Mouse (Mus musculus): ENCODE measurements around the gene Coa5.
A peak's percentile ranks its signal among the peaks of the same experiment; 100 is the strongest.

Coa5 gene

DNA sequence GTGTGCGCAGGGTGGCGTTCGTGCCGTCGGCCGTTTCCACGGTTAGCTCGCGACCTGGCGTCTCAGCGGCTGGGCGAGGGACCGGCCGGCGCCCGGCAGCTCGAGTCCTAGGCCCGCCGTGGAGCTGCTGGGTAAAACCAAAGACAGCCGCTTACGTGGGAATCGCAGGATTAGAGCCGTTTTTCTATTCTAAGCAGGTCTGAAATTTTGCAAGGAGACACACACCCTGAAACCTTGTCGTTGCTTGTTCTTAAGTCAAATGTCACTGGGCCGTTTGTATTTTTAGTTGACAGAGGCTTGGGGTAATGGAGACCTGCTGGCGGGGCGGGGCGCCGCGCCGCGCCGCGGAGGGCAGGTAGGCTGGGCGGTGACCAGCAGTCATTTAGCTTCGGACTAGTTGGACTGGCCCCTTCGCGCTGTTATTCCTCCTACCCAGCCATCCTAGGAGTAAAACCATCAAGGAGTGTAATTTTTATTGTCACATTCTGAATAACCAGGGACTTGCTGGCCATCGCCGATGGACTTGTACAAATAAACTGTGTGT, 466 bp upstream of the Coa5 start:
- DNase-seq, result peak; percentile 18 to 60

- DNase-seq, result no peak
Observed at GRCm38 (mm10) chr1:37428911-37429310, 992 bp downstream of the Coa5 start.

DNA sequence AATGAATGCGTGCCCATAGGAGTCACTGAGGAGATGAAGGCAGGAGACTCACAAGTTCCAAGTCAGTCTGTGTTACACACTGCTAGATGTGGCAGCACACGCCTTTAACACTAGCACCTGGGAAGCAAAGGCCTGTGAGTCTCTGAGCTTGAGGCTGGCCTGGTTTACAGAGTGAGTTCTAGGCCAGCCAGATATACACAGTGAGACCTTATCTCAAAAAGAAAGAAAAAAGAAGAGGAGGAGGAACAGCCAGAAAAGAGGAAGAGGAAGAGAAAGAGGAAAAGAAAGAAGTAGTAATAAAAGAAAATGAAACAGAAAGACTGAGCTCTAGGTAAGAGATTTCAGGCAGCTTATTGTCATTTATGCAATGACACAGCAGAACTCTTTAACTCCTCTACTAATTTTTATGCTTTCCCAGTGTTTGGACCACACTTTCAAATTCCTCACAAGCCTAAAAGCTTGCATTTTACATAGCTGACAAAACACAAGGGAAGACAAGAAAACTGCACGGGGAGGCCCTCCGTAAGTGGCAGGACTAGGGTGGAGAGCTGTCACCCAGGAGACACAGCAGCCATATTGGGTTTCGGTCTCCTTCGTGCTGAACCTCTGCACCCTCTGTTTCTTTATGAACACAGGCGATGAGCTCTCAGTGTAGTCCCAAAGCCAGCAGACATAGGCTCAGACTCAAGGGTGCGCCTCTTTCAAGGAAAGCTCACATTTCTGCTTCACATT, 2.6 kb downstream of the Coa5 start:
- DNase-seq, result no peak

DNA sequence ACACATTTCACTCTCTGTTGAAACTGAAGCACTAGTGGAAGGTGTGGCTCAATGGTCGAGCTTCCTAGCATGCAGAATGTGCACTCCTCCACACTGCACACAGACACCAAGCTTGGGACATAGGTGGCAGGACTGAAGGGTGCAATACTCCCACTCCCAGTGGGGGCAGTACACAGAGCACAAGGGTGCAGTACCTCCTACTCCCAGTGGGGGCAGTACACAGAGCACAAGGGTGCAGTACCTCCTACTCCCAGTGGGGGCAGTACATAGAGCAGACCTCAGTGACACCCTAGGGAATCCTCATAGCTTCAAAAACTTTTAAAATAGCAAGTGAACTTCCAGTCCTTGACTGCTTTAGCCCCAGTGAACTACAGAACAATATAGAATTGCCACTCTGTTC, 10.5 kb downstream of the Coa5 start:
- peak in 1 of 2 experiments; percentile 60 for DNase-seq

- no peak for DNase-seq
Observed at GRCm38 (mm10) chr1:37415394-37415793, 14.5 kb downstream of the Coa5 start.

DNA sequence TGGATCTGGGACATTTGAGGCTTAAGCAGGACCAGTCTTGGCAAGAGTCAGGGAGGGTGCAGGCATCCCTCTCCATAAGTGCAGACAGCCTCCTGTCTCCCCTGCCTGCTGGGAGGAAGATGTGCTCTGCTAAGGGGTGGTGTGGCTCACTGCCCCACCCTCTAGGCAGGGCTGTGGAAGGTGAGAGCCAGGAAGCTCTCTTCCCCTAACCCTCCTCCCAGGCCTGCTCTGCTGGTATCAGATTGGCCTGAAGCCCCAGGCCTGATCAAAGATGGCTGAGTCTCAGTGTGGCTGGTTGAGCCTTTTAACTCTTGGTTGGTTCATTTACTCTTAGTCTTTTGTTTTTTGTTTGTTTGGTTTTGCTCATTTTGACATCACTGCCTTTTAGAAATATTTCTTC, 20.3 kb downstream of the Coa5 start:
- no peak for DNase-seq

DNA sequence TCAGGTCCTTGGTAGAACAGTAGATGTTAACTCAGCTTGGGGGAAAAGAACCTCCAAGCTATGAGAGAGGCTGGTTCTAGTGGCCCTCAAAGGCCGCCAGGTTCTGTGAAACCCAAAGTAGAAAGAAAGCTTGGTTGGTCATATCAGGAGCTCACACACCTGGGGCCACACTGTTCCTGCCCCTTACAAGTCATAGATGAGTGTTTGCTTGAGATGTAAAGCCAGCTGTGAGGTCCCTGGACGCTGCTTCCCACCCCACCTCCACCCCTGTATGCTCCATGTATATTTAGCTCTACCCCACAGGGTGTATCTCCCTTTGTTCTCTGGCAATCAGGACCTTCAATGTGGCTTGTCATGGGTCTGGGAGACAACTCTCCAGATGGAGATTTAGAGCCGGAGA, 21.2 kb downstream of the Coa5 start:
- DNase-seq, result no peak

DNA sequence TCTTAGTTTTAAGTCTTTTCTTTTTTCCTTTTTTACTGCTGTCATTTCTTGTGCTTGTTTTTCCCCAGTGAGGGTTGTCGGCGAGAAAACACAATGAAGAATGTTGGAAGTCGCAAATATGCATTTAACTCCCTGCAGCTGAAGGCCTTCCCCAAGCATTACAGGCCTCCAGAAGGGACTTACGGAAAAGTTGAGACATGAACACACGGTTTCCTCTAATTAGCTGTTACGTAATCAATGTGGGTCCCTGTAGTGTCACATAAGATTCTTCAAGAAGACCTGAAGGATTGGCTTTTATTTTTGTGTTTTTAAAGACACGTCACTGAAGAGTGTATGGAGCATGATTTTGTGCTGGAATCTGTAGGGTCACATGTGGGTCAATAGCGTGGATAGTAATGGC, 21.8 kb downstream of the Coa5 start:
- no peak for DNase-seq

DNA sequence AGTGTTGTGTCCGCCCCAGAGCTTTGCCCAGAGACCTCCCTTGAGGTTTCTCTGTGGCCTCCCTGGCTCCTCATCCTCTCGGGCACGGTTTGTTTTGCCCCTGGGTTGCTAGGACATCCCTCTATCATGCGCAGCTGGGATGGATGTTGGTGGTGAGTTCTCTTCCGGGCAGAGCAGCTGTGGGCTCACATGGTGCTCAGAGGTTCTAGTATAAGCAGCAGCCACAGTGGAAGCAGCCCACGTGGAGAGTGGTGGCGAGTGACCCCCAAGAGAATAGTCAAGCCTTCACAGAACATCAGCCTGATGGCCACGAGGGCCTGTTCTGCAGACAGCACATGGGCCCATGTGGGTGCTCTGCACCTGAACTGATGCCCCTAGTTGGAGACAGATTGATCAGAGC, 22.7 kb downstream of the Coa5 start:
- no peak for DNase-seq

DNA sequence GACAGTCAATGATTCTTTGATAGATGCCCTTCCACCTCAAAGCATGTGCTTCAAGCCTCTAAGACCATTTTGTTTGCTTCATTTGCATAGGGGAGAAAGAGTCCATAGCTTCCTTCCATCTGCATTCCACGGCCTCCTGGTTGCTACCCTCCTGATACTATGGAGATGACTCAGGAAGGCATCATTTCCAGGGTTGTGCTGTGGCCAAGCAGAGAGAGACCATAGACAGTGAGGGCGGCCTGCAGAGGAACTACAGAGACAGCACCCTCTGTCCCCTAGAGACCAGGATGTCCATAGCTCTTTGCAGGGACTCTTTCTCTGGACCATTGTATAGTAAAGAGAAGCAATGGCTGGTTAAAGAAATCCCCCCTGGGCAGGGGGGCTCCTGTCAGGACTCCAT, 24.8 kb downstream of the Coa5 start:
- no peak for DNase-seq

- DNase-seq, result peak; percentile 43 to 81
Observed at GRCm38 (mm10) chr1:37401687-37402086, 28.2 kb downstream of the Coa5 start.

- no peak for DNase-seq
Observed at GRCm38 (mm10) chr1:37399734-37400133, 30.2 kb downstream of the Coa5 start.

DNA sequence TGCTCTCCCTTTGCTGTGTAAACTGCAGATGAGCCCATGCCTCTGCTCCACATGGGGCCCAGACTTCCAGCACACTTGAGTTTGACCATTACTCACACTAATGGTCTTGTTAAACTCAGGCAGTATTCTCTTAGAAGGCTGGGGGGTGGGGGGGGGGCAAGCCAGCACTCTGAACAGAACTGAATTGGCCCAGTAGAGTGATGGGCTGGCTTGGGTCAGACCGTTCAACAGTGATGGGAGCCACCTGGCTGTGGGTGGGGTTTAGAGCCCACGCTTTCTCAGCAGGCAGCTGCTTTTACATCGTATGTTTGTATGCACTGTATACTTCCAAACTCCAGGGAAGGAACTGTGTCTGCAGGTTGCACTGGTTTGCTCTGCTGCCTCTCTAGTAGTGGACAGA, 30.9 kb downstream of the Coa5 start:
- DNase-seq, result no peak

DNA sequence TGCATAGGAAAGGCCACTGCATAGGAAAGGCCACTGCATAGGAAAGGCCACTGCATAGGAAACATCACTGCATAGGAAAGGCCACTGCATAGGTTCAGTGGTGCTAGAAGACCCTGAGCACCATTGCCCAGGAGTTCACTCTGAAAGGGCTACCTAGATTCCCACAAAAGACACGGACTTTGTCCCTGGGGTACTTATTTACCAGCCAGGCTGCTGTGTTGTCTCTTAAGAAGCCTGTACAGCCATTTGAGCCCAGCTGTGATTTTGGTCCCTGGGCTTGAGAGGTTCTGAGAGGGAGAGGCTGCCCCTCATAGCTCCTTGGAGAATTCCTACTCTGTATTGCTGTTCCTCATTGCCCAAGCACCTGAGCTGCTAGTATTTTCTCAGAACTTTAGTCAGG, 33.4 kb downstream of the Coa5 start:
- DNase-seq, result peak; percentile 59 to 64

DNA sequence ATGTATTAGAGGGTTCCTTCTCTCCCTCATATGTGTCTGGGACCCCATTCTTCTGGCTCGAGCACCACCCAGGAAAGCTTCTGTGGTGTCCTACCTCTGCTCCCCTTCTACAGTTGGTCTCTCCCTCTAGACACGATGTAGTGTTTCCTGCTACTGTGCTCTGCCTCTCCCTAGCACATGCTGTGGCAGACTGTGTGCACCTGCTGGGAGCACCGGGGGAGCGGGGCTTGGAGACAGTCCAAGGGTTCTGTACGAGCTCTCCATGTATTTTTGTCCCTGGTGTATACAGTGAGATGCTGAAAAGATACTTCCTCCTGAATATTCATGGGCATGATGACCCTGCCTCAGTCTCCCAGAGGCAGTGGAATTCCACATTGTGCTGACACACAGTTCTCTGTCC, 36.7 kb downstream of the Coa5 start:
- no peak for DNase-seq

DNA sequence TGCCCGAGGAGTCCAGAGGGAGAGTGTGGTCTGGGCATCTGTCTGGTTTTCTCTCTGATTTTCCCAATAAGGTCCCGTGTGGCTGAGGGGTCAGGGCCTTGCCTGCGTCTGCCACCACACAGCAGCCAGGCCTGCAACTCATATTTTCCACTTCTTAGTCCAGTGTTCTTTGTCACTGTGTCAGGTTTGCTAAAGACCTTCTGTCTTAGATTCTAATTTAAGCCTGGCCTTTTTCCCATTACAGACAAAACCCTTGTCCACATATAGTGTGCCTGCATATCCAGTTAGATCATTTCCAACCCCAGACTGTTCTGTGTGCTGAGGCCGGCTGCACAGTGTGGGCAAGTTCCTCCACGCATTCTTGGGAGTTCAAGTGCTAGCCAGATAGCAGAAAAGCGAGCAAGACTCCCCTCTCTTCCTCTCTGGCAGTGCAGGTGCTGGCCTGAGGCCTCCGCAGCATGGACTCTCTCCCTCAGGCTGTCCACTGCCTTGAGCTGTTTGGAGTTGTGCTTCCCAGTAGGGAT, 43.4 kb downstream of the Coa5 start:
- no peak for DNase-seq

- no peak for DNase-seq
Observed at GRCm38 (mm10) chr1:37384304-37384703, 45.6 kb downstream of the Coa5 start.

- DNase-seq, result no peak
Observed at GRCm38 (mm10) chr1:37380913-37381312, 49.0 kb downstream of the Coa5 start.

- no peak for DNase-seq
Observed at GRCm38 (mm10) chr1:37379536-37379935, 50.4 kb downstream of the Coa5 start.

DNA sequence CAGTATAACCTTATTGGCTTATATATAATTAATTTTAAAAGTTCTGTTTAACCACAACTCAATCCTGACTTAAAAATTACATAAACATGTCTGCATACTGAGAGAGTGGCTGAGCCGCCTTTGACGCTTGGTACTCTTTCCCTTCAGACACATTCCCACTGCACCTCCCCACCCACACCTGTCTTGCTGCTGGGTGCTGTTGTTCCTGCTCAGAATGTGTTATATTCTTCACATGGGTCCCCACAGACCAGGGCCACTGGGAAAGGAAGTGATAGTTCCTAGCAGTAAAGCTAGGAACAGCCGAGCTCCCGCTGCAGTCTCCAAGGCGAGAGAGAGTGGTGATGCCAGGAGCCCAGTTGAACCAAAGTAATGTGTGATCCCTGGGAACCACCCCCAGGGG, 51.8 kb downstream of the Coa5 start:
- DNase-seq, result no peak

DNA sequence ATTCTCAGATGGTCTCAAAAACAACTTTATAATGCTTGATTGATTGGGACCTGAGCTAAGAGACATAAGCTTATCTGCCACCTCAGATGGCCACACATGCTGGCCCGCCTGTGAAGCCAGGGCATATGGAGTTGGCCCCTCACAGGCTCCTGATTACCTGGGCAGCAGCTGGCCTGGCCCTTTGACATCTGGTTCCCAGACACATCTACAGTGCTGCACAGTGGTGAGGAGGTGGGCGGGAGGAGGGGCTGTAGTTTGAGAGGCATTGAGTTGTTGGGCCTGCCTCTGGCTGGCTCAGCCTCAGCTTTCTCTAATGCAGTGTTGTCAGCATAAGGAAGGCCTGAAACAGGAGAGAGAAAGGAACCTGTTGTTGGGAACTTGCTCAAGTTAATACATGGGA, 53.2 kb downstream of the Coa5 start:
- no peak for DNase-seq

- no peak for DNase-seq
Observed at GRCm38 (mm10) chr1:37376177-37376576, 53.7 kb downstream of the Coa5 start.

DNA sequence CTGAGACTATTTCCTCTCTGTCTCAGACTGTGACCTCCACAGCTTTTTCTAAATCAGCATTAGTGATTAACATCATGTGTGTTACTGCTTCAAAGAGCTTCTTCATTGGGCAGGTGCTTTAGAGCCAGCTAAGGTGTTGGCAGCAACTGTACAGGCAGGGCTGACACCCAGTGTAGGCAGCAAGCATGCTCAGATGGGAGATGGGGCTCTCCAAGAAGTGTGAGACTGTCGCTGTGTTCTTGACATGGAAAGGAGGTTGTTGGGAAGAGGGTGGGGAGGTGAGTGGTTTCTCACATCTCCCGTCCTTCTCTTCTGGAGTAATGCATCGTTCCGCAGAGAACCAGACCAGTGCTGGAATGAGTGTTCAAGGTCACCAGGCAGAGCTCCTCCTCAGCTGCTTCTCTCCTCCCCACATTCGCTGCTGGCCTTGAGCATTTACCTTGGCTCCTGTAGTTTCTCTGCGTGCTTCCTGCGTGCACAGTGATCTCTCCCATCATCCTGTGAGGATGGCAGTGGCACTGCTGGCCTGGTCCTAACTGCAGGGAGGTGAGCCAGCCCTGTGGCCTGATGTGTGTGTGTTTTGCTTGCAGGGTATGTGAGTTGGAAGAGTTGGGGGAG, 61.0 kb downstream of the Coa5 start:
- no peak for DNase-seq

DNA sequence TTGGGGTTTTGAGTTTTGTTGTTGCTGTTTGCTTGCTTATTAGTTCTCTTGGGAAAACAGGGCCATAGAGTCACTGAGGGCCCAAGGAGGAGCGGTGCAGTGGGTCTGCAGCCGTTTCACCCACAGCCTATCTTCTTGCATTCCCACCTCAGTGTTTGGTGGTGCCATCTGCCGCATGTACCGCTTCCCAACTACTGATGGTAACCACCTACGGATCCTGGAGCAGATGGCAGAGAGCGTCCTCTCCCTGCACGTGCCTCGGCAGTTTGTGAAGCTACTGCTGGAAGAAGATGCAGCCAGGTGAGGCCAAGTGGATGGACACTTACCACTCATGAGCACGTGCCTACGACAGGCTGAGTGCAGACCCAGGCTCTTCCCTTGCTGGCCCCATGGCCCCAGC, 61.8 kb downstream of the Coa5 start:
- no peak for DNase-seq

Measured in kidney, postnatal 36 days (tissue).